Mouse (Mus musculus) thymus, adult 2 months (tissue): ENCODE data around the gene Mybph.

Source experiments
- CTCF ChIP-seq: fragments of 200-500 bp; IDR thresholded peaks from 2 replicates; pipeline ENCODE4 v1.5.1; 2012; ENCODE audit warnings: mild to moderate bottlenecking, control low read depth, low read length, moderate library complexity, borderline replicate concordance; ENCODE audit not compliant: control insufficient read depth, poor library complexity, insufficient read depth; ENCODE audit errors: extremely low read depth
- POLR2A ChIP-seq: fragments of 200-500 bp; IDR thresholded peaks from 2 replicates; pipeline ENCODE4 v1.6.1; 2012; ENCODE audit warnings: mild to moderate bottlenecking, low read length, control low read depth, moderate library complexity; ENCODE audit not compliant: control insufficient read depth, poor library complexity, insufficient read depth; ENCODE audit errors: extremely low read depth

GRCm38 (mm10) chr1:134231270-134231669 is 38.0 kb downstream of the Mybph start:
- TF ChIP-seq CTCF (no peak), POLR2A (no peak)
